Mouse (Mus musculus) kidney, postnatal 36 days (tissue): ENCODE measurements around the gene Abhd16a.

Source experiments
- DNase-seq, 2 experiments: peaks; one replicate each; pipeline ENCODE4 v3.0.0; 2021 to 2022; ENCODE audit warnings: mixed read lengths in 2 of 2

Abhd16a gene

DNA sequence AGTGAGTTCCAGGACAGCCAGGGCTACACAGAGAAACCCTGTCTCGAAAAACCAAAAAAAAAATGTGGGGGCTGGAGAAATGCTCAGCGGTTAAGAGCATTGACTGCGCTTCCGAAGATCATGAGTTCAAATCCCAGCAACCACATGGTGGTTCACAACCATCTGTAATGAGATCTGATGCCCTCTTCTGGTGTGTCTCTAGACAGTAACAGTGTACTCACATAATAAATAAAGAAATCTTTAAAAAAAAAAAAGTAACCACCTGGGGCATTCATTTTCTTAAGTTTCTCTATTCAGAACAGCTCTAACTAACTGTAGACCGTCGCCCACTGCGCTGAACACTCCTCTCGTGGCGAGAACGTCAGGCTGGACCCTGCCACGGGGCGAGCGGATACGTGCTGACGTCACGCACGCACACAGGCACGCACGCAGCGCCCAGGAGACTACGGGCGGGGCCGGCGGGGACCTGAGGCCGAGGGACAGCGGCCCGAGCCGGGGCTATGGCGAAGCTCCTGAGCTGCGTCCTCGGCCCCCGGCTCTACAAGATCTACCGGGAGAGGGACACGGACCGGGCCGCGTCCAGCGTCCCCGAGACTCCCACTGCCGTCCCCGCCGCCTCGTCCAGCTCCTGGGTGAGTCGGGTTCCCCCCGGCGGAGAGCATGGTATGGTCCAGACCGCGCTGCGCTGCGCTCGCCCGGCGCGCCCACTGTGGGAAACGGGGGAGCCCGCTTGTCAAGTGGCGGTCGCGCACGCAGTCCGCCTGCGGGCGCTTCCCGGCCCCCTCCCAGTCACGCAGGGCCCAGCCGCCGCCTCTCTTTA is at the start of gene Abhd16a:
Abhd16a (plus strand) TSS at position 439 of the 820 bp plus-strand sequence.
- peak; percentile 96 to 97 for DNase-seq

DNA sequence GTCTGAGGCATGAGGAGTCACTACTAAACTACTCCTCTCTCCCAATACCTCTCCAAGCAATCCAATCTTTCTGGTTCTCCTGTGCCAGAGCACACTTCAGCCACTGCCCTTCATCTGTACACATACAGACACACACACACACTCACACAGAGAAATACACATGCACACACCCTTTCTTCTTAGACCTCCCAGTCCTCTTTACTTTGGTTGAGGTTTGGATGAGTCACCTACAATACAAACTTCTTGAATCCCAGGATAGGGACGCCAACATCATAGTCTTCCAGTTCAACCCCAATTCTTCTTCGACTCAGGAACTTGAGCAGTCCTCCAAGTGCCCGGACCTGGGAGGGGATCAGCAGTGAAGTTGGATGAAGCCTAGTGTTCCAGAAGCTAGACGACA is 45.3 kb upstream of the Abhd16a start:
- no peak for DNase-seq

DNA sequence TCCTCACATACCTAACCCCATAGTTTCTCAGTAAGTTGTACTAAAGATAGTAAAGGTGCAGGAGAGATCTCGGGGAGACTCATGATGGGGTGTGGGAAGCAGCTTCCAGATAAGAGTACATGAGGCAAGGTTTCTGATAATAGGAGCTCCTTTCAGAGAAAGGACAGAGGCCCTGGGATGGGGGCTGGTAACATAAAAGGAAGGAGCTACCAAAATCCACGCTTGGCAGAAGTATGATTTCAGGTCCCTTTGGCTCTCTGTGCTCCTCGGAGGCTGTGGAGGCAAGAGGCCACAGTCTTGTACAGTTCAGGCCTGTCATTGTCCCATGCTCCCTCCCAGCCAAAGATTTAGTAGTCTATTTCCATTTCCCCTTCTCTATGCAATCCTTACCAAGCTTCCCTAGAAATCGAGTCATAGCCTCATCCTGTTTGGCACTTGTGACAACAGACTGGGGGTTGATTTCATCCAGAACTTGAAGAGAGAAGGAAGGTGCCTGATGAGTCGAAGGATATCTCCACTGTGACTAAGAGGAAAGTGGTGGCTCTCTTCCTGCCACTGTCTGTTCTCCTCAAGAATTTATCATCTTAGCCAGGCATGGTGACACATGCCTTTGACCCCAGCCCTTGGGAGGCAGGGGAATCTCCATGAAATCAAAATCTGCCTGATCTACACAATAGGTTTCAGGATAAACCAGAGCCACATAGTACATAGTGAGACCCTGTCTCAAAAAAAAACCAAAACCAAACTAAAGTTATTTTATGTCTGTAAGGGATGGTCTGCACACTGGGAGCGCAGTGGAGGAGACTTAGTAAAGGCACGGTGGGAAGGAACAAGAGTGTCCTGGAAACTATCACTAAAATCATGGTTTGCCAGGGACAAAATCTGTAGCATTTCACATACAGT is 43.9 kb upstream of the Abhd16a start:
- DNase-seq, result no peak

DNA sequence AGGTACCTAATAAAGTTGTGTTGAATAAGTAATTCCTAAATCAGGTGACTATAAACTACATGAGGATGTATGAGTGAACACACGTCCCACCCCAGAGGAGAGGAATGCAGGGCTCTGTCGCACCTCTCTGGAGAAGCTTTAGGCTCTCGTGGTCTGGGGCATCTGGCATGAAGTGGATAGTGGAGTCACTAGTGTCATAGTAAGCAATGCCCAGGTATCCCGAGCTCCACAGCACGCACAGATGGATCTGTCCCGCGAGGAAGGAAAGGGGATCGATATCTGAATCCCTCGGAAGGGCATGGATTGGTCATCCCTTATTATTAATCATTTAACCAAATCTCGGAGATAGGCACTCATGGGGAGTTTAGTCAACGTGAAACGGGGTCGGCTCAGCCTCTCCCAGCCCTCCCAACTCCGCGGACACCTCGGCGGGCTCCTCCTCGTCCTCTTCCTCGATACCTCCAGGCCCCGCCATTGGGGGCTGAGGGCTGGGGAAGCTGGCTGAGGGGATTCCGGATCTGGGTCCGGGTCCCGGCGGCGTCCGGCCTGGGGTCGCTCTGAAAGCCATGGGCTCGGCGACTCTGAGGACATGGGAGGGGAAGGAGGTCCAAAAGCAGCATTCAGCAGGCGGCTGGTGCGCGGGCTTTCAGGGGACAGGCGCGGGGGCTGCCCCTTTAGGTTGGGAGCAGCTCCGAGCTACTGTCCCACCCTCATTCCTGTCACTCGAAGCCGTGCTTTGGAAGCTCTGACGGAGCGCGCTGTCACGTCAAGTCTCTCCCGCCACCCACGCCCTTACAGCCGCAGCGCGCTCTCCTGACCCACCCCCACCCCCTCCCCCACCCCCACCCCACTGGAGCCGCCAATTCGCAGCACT is 43.0 kb upstream of the Abhd16a start:
- no peak for DNase-seq

DNA sequence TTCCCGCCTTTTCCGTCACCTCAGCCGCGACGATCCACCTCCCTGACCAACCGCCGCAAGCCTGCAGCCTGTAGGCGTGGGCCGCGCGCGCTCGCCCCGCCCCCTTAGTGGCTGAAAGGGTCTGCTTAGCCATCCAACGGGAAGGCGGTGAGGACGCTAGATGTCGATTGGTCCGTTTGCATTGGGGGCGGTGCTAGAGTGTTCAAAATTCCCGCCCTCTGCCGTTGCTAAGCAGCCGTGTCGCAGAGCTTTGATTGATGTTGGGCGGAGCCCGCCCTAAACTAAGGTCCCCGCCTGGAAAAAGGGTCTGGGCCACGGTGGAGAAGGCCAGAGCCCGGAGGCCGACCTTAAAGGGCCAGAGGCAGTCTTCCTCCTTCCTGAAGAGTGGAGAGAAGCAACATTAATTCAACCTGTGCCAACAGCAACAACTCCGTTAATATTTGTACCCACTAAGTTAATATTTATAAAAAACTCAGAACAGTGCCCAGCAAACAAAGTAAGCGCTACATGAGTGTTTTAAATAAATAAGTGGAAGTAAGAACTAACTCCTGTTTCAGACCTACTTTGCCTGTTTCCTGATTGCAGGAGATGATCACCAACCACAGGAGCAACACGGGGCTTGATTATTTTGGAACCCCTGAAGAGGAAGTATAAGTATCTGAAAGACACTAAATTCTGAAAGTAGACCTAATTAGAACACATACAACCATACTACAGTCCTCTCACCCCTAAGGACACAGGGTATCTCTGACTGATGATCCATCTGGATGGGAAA is 42.2 kb upstream of the Abhd16a start, which contains the start of gene Msh5:
Msh5 (minus strand) TSS at position 65 of the 775 bp plus-strand sequence.
- DNase-seq, result peak; percentile 98

DNA sequence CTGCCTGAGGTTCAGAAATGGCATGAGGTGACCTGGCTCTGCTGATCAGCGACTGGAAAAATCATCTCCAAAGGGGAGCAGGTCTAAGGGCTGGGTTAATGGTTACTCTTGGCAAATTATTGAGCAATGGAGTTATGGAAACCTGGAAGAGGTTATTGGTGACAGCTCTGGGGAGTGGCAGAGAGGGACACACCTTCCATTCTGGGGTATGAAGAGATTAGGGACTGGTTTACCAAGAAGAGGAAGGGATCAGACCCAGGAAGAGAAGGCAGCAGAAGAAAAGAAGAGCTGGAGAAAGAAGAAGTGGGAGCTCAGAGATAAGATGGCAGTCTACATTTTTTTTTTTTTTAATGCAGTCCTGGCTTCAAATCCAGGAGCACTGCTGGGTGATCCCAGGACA is 41.4 kb upstream of the Abhd16a start:
- peak; percentile 67 to 89 for DNase-seq

DNA sequence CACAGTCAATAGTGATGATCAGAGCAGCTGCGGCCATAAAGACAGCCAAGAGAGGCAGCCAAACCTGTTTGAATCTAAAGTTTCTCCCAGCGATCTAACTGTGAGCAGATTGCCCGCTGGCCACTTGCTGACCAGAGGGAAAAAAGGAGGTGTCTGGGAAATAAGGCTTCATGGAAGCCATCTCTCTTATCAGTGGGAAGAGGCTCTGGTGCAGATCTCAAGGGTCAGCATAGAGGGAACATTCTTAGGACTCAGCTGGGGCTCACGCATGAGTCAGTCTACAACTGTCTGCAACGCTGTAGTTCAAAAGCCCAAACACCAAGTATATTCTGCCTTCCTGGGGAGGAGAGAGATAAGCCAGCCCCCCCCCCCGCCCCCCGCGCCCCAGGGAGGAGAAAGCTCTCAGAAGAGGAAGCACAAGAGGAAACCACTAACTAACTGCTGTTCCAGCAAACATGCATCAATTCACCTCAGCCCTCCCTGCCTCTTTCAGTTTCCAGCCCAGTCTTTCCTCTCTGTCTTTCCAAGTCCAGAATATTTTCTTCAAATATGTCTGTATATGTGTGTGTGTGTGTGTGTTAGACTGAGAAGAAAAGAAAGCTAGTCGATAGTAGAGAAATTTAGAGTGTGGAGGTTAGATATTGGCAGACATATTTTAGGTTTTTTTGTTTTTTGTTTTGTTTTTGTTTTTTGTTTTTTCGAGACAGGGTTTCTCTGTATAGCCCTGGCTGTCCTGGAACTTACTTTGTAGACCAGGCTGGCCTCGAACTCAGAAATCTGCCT is 40.7 kb upstream of the Abhd16a start:
- peak; percentile 33 to 42 for DNase-seq

DNA sequence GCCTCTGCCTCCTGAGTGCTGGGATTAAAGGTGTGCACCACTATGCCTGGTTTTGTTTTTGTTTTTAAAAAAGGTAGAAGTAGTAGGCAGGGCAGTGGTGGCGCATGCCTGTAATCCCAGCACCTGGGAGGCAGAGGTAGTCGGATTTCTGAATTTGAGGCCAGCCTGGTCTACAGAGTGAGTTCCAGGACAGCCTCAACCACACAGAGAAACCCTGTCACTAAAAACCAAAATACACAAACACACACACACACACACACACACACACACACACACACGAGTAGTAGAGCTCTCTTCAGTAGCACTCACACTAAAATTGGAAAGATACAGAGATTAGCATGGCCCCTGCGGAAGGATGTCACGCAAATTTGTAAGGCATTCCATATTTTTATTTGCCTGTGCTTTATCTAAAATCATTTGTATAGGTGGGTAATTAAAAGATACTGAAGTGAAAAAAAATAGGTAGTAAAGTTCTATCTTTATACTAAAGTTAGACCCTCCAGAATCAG is 40.1 kb upstream of the Abhd16a start:
- DNase-seq, result peak in 1 of 2 experiments; percentile 13

DNA sequence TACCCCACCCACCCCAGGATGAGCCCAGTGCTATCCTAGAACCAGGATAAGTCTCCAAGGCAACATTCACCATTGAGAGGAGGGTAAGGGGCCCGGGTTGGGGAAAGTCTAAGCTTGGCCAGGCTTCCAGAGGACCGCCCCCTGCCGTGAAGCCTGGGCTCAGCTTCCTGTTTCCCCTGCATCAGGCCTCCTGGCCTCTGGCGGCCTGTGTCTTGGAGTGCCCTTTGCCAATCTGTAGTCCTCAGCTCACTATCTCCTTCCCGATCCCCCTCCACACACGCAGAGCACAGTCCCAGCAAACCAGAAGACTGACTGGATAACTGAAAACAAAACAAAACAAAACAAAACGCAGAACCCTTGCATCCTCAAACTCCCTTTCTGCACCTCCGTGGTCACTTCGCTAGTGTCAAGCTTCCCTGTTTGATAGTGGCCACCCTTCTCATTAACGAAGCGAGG is 39.5 kb upstream of the Abhd16a start, which contains the start of gene Clic1:
Clic1 (plus strand) TSS at position 406 of the 456 bp plus-strand sequence.
- DNase-seq, result peak; percentile 54 to 74

DNA sequence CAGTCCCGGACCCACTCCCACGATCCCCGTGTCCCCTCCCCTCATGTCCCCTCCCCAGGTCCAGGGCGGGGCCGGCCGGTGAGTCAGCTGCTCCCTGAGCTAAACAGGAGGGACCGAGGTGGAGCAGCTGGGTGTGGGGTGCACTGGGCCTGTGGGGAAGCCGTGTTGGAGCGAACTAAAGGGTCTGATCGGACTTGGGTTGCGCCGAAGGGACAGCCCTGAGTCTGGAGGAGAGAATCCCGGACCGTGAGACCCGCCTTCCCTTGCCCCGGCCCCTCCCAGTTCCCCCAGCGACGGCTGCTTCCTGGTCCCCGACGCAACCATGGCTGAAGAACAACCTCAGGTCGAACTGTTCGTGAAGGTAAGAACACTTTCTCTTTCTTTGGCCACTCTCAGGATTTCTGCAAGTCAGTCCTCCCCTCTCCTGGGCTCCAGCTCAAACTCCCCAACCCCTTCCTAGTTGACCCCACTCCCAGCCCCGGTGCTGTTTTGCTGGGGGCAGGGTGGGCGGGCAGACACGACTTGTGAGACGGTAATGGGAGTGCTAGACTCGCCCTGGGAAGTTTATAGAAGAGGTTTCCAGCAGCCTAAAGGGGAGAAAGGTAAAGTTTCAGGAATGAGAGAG is 38.8 kb upstream of the Abhd16a start:
- peak; percentile 83 to 89 for DNase-seq

DNA sequence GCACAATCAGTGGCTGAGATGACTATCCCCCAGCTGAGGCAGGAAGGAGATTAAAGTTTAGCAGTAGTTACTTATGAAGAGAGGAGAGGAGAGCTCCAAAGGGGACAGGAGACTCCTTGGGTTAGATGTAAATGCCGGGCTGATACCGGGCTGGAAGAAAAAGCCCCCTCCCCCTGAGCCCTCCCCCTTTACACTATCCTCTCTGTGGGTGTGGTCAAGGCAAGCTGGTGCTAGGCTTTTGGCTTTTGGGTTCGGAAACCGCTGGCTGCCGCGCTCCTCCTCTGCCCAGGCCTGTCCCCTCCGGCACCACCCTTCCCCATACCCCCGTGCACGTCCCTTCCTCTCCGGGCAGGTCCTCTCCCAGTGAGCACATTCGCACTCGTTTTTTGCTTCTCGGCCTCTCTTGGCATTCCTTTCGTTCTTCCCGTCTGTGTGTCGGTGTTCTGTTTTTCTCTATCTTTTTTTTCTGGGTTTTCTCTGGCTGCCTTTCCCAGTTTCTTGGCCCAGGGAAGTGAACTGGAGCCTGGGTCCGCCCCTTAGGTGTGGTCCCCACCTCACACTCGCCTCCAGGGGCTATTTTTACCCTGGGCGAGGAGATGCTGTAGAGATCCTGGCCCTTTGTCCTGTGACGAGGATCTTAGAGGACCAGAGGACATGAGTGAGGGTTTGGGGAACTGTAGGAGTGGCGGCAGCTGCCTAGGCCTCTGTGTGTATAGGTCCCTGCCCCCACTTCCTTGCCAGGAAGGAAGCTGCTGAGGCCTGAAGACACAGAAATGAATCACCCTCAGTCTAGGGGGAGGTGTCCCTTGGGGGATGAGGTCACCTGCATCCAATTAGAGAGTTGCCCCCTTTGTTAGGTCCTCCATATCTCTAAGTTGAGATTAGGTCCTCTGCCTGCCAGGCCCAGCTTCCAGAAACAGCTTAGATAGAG is 37.6 kb upstream of the Abhd16a start:
- peak; percentile 83 to 87 for DNase-seq

DNA sequence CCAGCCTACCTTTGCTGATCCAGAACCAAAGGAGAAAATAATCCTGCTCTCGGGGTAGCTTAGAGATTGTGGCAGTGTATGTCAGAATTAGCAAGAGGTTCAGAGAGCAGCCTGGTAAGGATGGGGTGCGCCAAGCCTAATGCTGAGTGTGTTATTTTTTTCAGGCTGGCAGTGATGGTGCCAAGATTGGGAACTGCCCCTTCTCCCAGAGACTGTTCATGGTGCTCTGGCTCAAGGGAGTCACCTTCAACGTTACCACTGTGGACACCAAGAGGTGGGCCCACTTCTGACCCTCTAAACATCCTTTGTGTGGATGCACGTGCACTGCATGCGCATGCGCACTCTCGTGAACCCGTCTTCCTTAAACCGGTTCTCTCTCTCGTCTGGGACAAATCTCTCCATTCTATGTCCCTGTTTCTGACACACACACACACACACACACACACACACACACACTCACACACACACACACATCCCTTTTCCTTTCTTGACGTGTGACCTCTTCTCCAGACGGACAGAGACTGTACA is 36.7 kb upstream of the Abhd16a start:
- no peak for DNase-seq

DNA sequence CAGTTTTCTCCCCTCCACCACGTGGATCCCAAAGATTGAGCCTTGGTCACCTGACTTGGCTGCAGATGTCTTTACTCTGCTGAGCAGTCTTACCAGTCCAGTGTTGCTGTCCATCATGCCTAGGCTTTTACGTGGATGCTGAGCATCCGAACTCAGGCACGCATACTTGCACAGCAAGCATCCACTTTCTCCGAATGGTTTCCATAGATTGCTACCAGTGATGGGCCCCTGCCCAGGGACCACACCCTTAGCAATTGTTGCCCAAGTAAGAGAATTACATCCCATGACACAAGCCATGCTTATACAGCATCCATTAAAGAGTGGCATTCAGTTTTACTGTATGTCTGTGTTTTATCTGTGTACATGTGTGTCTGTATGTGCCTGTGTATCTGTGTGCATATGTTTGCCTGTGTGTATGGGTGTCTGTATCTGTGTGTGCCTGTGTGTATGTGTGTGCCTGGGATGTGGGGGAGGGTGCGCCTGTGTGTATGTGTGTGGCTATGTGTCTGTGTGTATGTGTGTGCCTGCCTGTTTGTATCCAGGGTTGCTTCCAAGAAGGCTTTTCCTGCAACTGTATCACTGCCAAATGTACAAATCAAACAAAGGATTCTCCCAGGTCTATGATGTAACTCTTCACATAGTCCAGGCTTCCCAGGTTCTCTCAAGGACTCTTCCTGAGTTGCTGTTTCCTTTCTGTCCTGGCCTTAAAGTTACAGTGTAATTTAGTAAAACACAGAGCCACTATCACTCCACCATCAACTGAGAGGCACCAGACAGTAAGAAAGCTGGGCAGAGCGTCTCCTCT is 33.2 kb upstream of the Abhd16a start:
- DNase-seq, result peak in 1 of 2 experiments; percentile 35

DNA sequence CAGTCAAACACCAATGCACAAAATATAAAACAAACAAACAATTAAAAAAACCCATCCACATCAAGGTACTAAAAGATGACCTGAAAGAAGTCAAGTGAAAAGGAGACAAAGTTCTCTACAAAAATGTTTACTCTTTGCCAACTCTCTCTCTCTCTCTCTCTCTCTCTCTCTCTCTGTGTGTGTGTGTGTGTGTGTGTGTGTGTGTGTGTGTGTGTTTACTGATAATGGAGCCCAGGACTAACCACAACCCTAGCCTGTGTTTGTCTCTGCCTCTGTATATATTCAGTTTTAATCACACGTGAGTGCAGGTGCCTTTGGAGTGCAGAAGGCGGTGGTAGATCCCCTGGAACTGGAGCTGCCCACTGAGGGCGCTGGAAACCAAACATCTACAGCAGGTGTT is 32.0 kb upstream of the Abhd16a start:
- no peak for DNase-seq

DNA sequence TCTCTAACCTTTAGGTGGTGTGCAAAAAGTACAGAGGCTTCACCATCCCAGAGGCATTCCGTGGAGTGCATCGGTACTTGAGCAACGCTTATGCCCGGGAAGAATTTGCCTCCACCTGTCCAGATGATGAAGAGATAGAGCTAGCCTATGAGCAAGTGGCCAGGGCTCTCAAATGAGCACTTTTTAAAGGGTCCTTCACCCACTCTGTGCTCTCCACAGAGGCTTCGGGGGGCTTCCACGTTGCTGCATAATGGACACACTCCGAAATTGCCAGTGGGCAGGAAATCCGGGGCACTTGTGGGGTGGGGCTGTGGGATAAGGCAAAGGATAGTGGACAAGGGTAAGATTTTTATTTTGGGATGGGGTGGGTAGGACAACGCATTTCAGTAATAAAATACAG is 30.7 kb upstream of the Abhd16a start:
- no peak for DNase-seq

DNA sequence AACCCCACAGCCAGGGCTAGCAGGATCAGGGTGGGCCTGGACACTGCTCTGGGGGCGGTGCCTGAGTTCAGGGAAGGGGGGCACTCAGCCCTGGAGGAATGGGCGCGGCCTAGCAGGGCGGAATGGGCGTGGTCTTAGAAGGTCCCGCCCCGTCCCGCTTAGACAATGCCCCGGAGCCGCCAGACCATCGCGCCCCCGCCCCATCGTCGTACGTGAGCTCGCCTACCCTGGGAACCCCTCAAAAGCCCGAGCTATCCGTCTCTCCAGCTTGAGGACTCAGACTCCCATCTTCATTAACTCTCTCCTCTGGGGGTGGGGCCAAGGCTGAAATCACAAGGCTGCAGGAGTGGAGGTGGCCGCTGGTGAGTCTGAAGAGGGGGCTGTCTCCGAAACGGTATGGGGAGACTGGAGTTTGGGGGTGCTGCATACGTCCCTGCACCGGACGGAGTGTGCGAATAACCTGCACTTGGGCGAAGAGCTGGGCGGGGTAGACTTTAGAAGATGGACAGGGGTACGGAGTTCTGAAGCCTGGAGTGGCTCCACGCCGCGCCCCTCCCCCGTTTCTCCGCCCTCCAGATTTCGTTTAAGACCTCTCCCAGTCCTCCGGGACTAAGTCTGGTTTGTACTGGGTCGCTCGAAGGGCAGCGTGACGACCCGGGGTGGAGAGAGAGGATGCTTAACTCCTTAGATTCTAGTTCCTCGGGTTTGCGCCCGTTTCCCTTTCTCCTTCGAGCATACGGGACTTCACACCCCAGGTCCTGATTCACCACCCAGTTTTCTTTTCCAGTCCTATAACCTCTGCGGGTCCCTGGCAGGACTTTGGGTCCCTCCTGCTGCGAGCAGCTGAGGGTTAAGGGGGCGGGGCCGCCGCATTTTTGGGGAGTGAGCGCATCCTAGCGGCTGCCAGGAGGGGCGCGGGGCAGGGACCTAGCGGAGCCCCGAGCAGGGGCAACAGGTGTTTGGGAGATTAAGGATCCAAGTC is 29.9 kb upstream of the Abhd16a start, which contains the start of gene Ddah2:
Ddah2 (plus strand) TSS at position 125 of the 982 bp plus-strand sequence.
- peak; percentile 90 to 94 for DNase-seq
